Mouse (Mus musculus): ENCODE results near the gene Tspyl1.

DNA sequence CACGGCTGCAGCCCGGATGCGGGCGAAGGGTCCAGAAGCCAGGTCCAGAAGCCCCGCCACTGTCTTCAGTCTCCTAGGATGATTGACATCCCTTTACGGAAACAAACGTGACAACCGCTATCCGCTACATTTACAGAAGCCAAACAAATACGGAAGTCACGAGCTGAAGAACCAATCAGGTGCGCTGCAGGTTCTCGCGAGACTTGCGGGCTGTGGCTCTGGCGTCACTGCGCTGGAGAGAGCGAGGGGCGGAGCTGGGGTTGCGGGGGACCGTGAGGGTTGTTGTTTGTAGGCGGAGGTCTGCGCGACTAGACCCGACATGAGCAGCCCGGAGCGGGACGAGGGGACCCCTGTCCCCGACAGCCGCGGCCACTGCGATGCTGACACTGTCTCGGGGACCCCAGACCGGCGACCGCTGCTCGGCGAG, at the start of gene Tspyl1:
- TF ChIP-seq CTCF (IDR thresholded peaks at IDR 0.05; ENCODE audit: extremely low read depth, insufficient read depth, low read length) (no peak), POLR2A (IDR thresholded peaks at IDR 0.05; ENCODE audit: extremely low read depth, insufficient read depth, low read length) (peak; percentile 79)

Data from cortical plate, adult 2 months (tissue).